ENCODE assay signal across 19 mouse cellular contexts in genomic region chr9:111476479-111477016, GRCm38 (mm10). TPM values are rescaled to one million over a fixed set of nuclear protein-coding genes. Genes with fewer than 3 reads are reported as not detected.
DNase-seq lines count a peak whose midpoint lies in the region; ATAC-seq and TF ChIP-seq lines count a peak whose summit lies in the region.
"Had no signal": no experiment of that assay in that cellular context is flagged by ENCODE, and none has a peak within 500 bp of the region (broad histone marks: within the 10 kb centered on the region; RNA-seq: fewer than 3 reads in every experiment).

No protein-coding gene starts in this region.

- no peak for DNase-seq in forebrain, embryonic 11.5 days (ENCODE audit: low spot score)
- DNase-seq in hindbrain, postnatal 0 days (ENCODE audit: low spot score) = no peak
- DNase-seq in hindbrain, embryonic 11.5 days (ENCODE audit: low spot score) = no peak
- DNase-seq in left cerebral cortex, adult 18-20 months (ENCODE audit: low spot score in 2 of 2) = no peak
- DNase-seq: adrenal gland, adult 2 months; adrenal gland, postnatal 36 days; cerebellum, postnatal 10 days; gastrocnemius, postnatal 14 days; heart, postnatal 10 days; heart, postnatal 4 days had no signal

- no peaks in the 10 kb centered on the region for H3K36me3 ChIP-seq in forebrain, embryonic 15.5 days
- no peaks in the 10 kb centered on the region for H3K36me3 ChIP-seq in forebrain, embryonic 11.5 days (ENCODE audit: control insufficient read depth, insufficient read depth, low read length)
- no peaks in the 10 kb centered on the region for H3K36me3 ChIP-seq in hindbrain, postnatal 0 days (ENCODE audit: insufficient read depth, low read length)
- no peaks in the 10 kb centered on the region for H3K36me3 ChIP-seq in hindbrain, embryonic 11.5 days (ENCODE audit: control insufficient read depth, insufficient read depth, low read length)
- H3K36me3 ChIP-seq in midbrain, embryonic 13.5 days = no peaks in the 10 kb centered on the region
- no peaks in the 10 kb centered on the region for H3K36me3 ChIP-seq in midbrain, embryonic 15.5 days (replicated peaks)
- H3K36me3 ChIP-seq: forebrain, embryonic 12.5 days; heart, embryonic 10.5 days; hindbrain, embryonic 15.5 days had no signal

- peak overlapping the region; percentile 29; the same call in 1 of the 2 replicates for H3K27ac ChIP-seq in forebrain, embryonic 15.5 days (replicated peaks)
- no peak overlapping the region for H3K27ac ChIP-seq in forebrain, embryonic 11.5 days (ENCODE audit: low read depth, low read length)
- 0 out of 2 replicates have a peak overlapping the region, but pooled peaks have one; percentile 1 for H3K27ac ChIP-seq in hindbrain, postnatal 0 days
- H3K27ac ChIP-seq in hindbrain, embryonic 11.5 days (ENCODE audit: low read depth, low read length) = no peak overlapping the region
- H3K27ac ChIP-seq in midbrain, embryonic 13.5 days = peak overlapping the region; percentile 25; the same call in 1 of the 2 replicates
- H3K27ac ChIP-seq in midbrain, embryonic 15.5 days = peak overlapping the region; percentile 62
- H3K27ac ChIP-seq: forebrain, embryonic 12.5 days; heart, embryonic 10.5 days; hindbrain, embryonic 15.5 days had no signal

- no peak overlapping the region for H3K9ac ChIP-seq in forebrain, embryonic 15.5 days (replicated peaks)
- no peak overlapping the region for H3K9ac ChIP-seq in forebrain, embryonic 11.5 days (ENCODE audit: low read length)
- no peak overlapping the region for H3K9ac ChIP-seq in hindbrain, postnatal 0 days (replicated peaks; ENCODE audit: low read length)
- H3K9ac ChIP-seq in hindbrain, embryonic 11.5 days (ENCODE audit: low read depth, low read length) = no peak overlapping the region
- H3K9ac ChIP-seq in midbrain, embryonic 13.5 days (replicated peaks) = no peak overlapping the region
- no peak overlapping the region for H3K9ac ChIP-seq in midbrain, embryonic 15.5 days
- H3K9ac ChIP-seq: forebrain, embryonic 12.5 days; hindbrain, embryonic 15.5 days had no signal

- H3K4me2 ChIP-seq in forebrain, embryonic 15.5 days (replicated peaks) = no peak overlapping the region
- H3K4me2 ChIP-seq in forebrain, embryonic 11.5 days (ENCODE audit: low read depth, low read length, severe bottlenecking) = no peak overlapping the region
- no peak overlapping the region for H3K4me2 ChIP-seq in hindbrain, postnatal 0 days (ENCODE audit: low read depth, low read length)
- H3K4me2 ChIP-seq in hindbrain, embryonic 11.5 days (replicated peaks; ENCODE audit: low read depth, low read length) = no peak overlapping the region
- no peak overlapping the region for H3K4me2 ChIP-seq in midbrain, embryonic 13.5 days (replicated peaks)
- no peak overlapping the region for H3K4me2 ChIP-seq in midbrain, embryonic 15.5 days
- H3K4me2 ChIP-seq: forebrain, embryonic 12.5 days; hindbrain, embryonic 15.5 days had no signal

- WGBS in forebrain, embryonic 15.5 days = 68% methylated on average over 6 of the region's 6 CpGs
- 79% methylated on average over 6 of the region's 6 CpGs for WGBS in forebrain, embryonic 11.5 days
- 77% methylated on average over 6 of the region's 6 CpGs for WGBS in hindbrain, postnatal 0 days
- WGBS in hindbrain, embryonic 11.5 days = 92% methylated on average over 6 of the region's 6 CpGs
- 79% methylated on average over 6 of the region's 6 CpGs for WGBS in midbrain, embryonic 13.5 days
- 75% methylated on average over 6 of the region's 6 CpGs for WGBS in midbrain, embryonic 15.5 days

- H3K9me3 ChIP-seq in forebrain, embryonic 15.5 days = no peaks in the 10 kb centered on the region
- no peaks in the 10 kb centered on the region for H3K9me3 ChIP-seq in forebrain, embryonic 11.5 days (ENCODE audit: control insufficient read depth, low read length)
- H3K9me3 ChIP-seq in hindbrain, postnatal 0 days (ENCODE audit: low read length) = no peaks in the 10 kb centered on the region
- H3K9me3 ChIP-seq in hindbrain, embryonic 11.5 days (ENCODE audit: control insufficient read depth, low read length) = no peaks in the 10 kb centered on the region
- H3K9me3 ChIP-seq in midbrain, embryonic 13.5 days = no peaks in the 10 kb centered on the region
- no peaks in the 10 kb centered on the region for H3K9me3 ChIP-seq in midbrain, embryonic 15.5 days
- H3K9me3 ChIP-seq: forebrain, embryonic 12.5 days; heart, embryonic 10.5 days; hindbrain, embryonic 15.5 days had no signal

- no peak for TF ChIP-seq CTCF in hindbrain, postnatal 0 days (IDR thresholded peaks at IDR 0.05; ENCODE audit: low read depth)

- no peak for ATAC-seq in forebrain, embryonic 15.5 days (replicated peaks)
- ATAC-seq in forebrain, embryonic 11.5 days (replicated peaks; ENCODE audit: low FRiP score) = no peak
- ATAC-seq in hindbrain, postnatal 0 days = 0 out of 2 replicates have a peak, but pooled peaks have one; percentile 27
- ATAC-seq in hindbrain, embryonic 11.5 days (ENCODE audit: low FRiP score) = no peak
- ATAC-seq in midbrain, embryonic 13.5 days = peak; percentile 37
- ATAC-seq in midbrain, embryonic 15.5 days (replicated peaks) = peak; percentile 51; the same call in 1 of the 2 replicates
- ATAC-seq: inflammation-experienced regulatory T-cells, adult 6 months; intestine, postnatal 0 days had no signal

- no peak overlapping the region for H3K4me3 ChIP-seq in forebrain, embryonic 15.5 days
- H3K4me3 ChIP-seq in forebrain, embryonic 11.5 days (ENCODE audit: low read depth, low read length) = no peak overlapping the region
- H3K4me3 ChIP-seq in hindbrain, postnatal 0 days (ENCODE audit: low read length) = no peak overlapping the region
- H3K4me3 ChIP-seq in hindbrain, embryonic 11.5 days (ENCODE audit: low read depth, low read length) = no peak overlapping the region
- H3K4me3 ChIP-seq in midbrain, embryonic 13.5 days (replicated peaks) = no peak overlapping the region
- H3K4me3 ChIP-seq in midbrain, embryonic 15.5 days = no peak overlapping the region
- H3K4me3 ChIP-seq: forebrain, embryonic 12.5 days; heart, embryonic 10.5 days; hindbrain, embryonic 15.5 days had no signal

- no peaks in the 10 kb centered on the region for H3K27me3 ChIP-seq in forebrain, embryonic 15.5 days
- H3K27me3 ChIP-seq in forebrain, embryonic 11.5 days (ENCODE audit: control insufficient read depth, insufficient read depth, low read length) = no peaks in the 10 kb centered on the region
- H3K27me3 ChIP-seq in hindbrain, postnatal 0 days (ENCODE audit: insufficient read depth, low read length) = no peaks in the 10 kb centered on the region
- H3K27me3 ChIP-seq in hindbrain, embryonic 11.5 days (ENCODE audit: control insufficient read depth, insufficient read depth, low read length) = no peaks in the 10 kb centered on the region
- no peaks in the 10 kb centered on the region for H3K27me3 ChIP-seq in midbrain, embryonic 13.5 days
- no peaks in the 10 kb centered on the region for H3K27me3 ChIP-seq in midbrain, embryonic 15.5 days (replicated peaks)
- H3K27me3 ChIP-seq: hindbrain, embryonic 15.5 days had no signal

- peaks cover 28% of the 10 kb centered on the region for H3K4me1 ChIP-seq in forebrain, embryonic 15.5 days
- peaks cover 5% of the 10 kb centered on the region; the same call in 1 of the 2 replicates for H3K4me1 ChIP-seq in forebrain, embryonic 11.5 days (replicated peaks; ENCODE audit: control insufficient read depth, insufficient read depth, low read length)
- H3K4me1 ChIP-seq in hindbrain, postnatal 0 days (ENCODE audit: insufficient read depth, low read length) = no peaks in the 10 kb centered on the region
- no peaks in the 10 kb centered on the region for H3K4me1 ChIP-seq in hindbrain, embryonic 11.5 days (replicated peaks; ENCODE audit: control insufficient read depth, insufficient read depth, low read length)
- H3K4me1 ChIP-seq in midbrain, embryonic 13.5 days (replicated peaks) = peaks cover 36% of the 10 kb centered on the region
- H3K4me1 ChIP-seq in midbrain, embryonic 15.5 days = peaks cover 34% of the 10 kb centered on the region

RNA-seq across cellular contexts. Expression of gene Dclk3, which starts 37.7 kb away (rescaled TPM):
- 5.3 and 5.4 TPM in 2 replicates for polyA plus RNA-seq in forebrain, embryonic 15.5 days (2015; fragmentation: Nextera tagmentation; extraction: Ambion mirVana)
- 0.20 and 0.28 TPM in 2 replicates for polyA plus RNA-seq in forebrain, embryonic 11.5 days (2014; fragmentation: Nextera tagmentation; extraction: Ambion mirVana)
- 9.2 and 13.1 TPM in 2 replicates for total RNA-seq in hindbrain, postnatal 0 days (2014; rRNA removed)
- polyA plus RNA-seq in hindbrain, postnatal 0 days (2015; fragmentation: Nextera tagmentation; extraction: Ambion mirVana) = 8.8 and 9.9 TPM in 2 replicates
- 0.32 and 1.1 TPM in 2 replicates for polyA plus RNA-seq in hindbrain, embryonic 11.5 days (2014; fragmentation: Nextera tagmentation; extraction: Ambion mirVana)
- 2.2 and 3.1 TPM in 2 replicates for polyA plus RNA-seq in midbrain, embryonic 13.5 days (2015; fragmentation: Nextera tagmentation; extraction: Ambion mirVana)
- polyA plus RNA-seq in midbrain, embryonic 15.5 days (2015; fragmentation: Nextera tagmentation; extraction: Ambion mirVana) = 5.9 and 6.8 TPM in 2 replicates
- 10 to 100 TPM; 44.6 to 53.7 TPM for total RNA-seq in left cerebral cortex, adult 18-20 months (2021)
- total RNA-seq: granulocyte monocyte progenitor cell, adult 5-6 weeks had no signal
- polyA plus RNA-seq: inflammation-experienced regulatory T-cells, adult 6 months had no signal

Comparison
In these comparisons a context has a peak if more than half of its experiments do, and no peak if none do; other contexts are left out.
1. ATAC-seq: peak in hindbrain, postnatal 0 days (single experiment), midbrain, embryonic 13.5 days (single experiment) and midbrain, embryonic 15.5 days (single experiment); none in forebrain, embryonic 15.5 days (single experiment), forebrain, embryonic 11.5 days (single experiment) and hindbrain, embryonic 11.5 days (single experiment).
2. H3K27ac ChIP-seq: peak in forebrain, embryonic 15.5 days (single experiment), hindbrain, postnatal 0 days (single experiment), midbrain, embryonic 13.5 days (single experiment) and midbrain, embryonic 15.5 days (single experiment); none in forebrain, embryonic 11.5 days (single experiment) and hindbrain, embryonic 11.5 days (single experiment).